Mouse (Mus musculus): ENCODE results near the gene B230217C12Rik. TPM values are rescaled to one million over a fixed set of nuclear protein-coding genes. Genes with fewer than 3 reads are reported as not detected.
A peak's percentile ranks its signal among the peaks of the same experiment; 100 is the strongest.

The B230217C12Rik gene
- polyA plus RNA-seq, 2 experiments: 0.60 to 0.63 TPM

DNA sequence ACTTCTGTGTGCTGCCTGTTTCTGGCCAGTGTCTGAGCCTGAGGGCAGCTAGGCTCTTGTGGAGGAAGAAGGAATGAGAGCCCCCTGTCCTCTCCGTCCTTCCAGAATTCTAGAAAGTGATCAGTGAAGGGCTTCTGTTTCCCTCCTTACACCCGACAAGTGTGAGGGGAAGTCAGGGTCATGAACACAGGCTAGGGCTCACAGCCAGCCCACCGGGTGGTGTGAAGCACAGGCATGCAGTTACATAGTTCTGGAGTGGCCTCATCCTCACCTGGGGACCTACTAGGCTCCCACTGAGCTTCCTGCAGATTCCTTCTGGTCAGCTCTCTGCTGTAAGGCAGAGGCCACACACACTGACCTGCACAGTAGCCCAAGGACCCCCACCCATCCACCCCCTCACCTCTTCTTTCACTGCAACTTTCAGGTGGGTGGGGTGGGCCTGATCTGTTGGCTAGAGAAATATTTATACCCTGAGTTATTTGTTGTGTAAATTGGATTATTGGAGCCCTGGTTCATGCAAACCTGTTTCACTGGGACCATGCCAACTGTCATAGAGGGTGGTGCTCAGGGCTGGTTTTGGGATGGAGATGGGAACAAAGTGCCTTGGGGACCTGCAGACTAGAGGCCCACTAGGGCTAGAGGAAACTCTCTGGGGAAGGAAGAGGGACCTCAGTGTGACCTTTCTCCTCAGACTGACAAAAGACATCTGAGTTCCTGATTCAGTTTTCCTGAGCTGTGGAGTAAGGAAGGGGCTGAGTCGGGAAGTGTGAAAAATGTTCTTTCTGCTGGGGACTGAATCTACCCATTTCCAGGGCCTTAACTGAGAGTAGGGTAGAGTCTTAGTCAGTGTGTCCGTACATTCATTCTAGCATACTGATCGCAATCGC, 31.1 kb upstream of the B230217C12Rik start:
- H3K27me3 ChIP-seq (ENCODE audit: control insufficient read depth, insufficient read depth, low read length): no peaks in the 10 kb centered on the region
- H3K4me3 ChIP-seq (ENCODE audit: insufficient read depth in 1 of 2, low read depth in 2 of 2, low read length in 2 of 2): no peak overlapping the region
- no peak for DNase-seq (ENCODE audit: low read depth in 3 of 3, low spot score in 3 of 3)
- peaks cover 6 to 37% of the 10 kb centered on the region in 2 experiments for H3K4me1 ChIP-seq (replicated peaks; ENCODE audit: control insufficient read depth in 2 of 2, insufficient read depth in 2 of 2, low read length in 1 of 2)
- WGBS (ENCODE audit: insufficient replicate concordance): 57% methylated on average over 7 of the region's 7 CpGs
- TF ChIP-seq EP300 (IDR thresholded peaks at IDR 0.05; ENCODE audit: low read depth) (no peak), CTCF (IDR thresholded peaks at IDR 0.05; ENCODE audit: low read depth) (no peak)
- H3K9ac ChIP-seq (replicated peaks): no peak overlapping the region
- no peaks in the 10 kb centered on the region for H3K9me3 ChIP-seq (ENCODE audit: control insufficient read depth, low read length)
- no peak overlapping the region for H3K4me2 ChIP-seq (ENCODE audit: low read depth)
- no peak for ATAC-seq (ENCODE audit: insufficient read depth)
- H3K36me3 ChIP-seq (replicated peaks; ENCODE audit: control insufficient read depth, insufficient read depth, low read depth): no peaks in the 10 kb centered on the region
- H3K27ac ChIP-seq: no peak overlapping the region

DNA sequence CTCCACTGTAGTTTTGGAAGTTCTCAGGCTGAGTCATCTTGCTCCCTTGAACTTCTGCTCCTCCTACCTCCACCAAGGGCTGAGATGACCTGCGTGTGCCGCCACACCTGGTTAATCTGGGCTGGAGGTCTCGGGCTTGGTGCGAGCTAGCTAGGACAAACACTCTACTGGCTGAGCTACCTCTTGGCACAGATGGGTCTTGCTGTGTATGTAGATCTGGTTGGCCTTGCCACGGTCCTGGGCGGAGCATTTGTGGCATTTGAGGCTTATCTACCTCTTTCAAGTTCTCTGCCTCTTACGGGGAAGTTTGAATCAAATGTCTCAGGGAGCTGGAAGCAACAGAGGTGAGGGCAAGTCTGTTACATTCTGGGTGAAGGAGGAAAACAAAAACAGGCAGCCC, 30.2 kb upstream of the B230217C12Rik start:
- Histone ChIP-seq H3K27me3 (ENCODE audit: control insufficient read depth, insufficient read depth, low read length) (no peaks in the 10 kb centered on the region), H3K36me3 (replicated peaks; ENCODE audit: control insufficient read depth, insufficient read depth, low read depth) (no peaks in the 10 kb centered on the region), H3K27ac (no peak overlapping the region), H3K4me3 (ENCODE audit: insufficient read depth in 1 of 2, low read depth in 2 of 2, low read length in 2 of 2) (no peak overlapping the region), H3K4me2 (ENCODE audit: low read depth) (no peak overlapping the region), H3K4me1 (replicated peaks; ENCODE audit: control insufficient read depth in 2 of 2, insufficient read depth in 2 of 2, low read length in 1 of 2) (peaks cover 4 to 32% of the 10 kb centered on the region in 2 experiments), H3K9ac (replicated peaks) (no peak overlapping the region), H3K9me3 (ENCODE audit: control insufficient read depth, low read length) (no peaks in the 10 kb centered on the region)
- WGBS (ENCODE audit: insufficient replicate concordance): 36% methylated on average over 7 of the region's 7 CpGs
- ATAC-seq (ENCODE audit: insufficient read depth) (no peak), DNase-seq (ENCODE audit: low read depth in 3 of 3, low spot score in 3 of 3) (no peak)
- no peak for TF ChIP-seq CTCF (IDR thresholded peaks at IDR 0.05; ENCODE audit: low read depth)
- no peak for TF ChIP-seq EP300 (IDR thresholded peaks at IDR 0.05; ENCODE audit: low read depth)

DNA sequence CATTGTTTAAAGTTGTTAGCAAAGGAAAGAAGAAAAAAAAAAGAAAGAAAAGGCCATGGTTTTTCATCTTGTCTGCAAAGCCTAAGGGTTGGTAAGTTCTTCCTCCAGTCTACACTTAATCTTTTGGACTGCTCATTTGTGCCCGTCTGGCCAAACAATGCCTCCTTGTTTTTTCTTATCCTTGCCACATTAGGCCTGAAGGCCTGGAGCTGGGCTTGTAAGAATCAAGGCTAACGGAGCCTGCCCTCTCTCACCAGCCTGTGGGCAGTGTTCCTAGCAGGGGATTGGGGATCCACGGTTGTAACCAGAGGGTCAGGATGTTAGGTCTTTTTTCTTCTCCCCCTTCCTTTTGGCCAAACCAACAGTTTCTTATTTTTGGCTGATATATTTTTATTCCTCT, 29.6 kb upstream of the B230217C12Rik start:
- H3K4me3 ChIP-seq (ENCODE audit: insufficient read depth in 1 of 2, low read depth in 2 of 2, low read length in 2 of 2): no peak overlapping the region
- ATAC-seq (ENCODE audit: insufficient read depth) (no peak), DNase-seq (ENCODE audit: low read depth in 3 of 3, low spot score in 3 of 3) (no peak)
- H3K27ac ChIP-seq: no peak overlapping the region
- no peaks in the 10 kb centered on the region for H3K9me3 ChIP-seq (ENCODE audit: control insufficient read depth, low read length)
- no peak overlapping the region for H3K9ac ChIP-seq (replicated peaks)
- 66% methylated on average over 3 of the region's 3 CpGs for whole genome bisulfite sequencing (ENCODE audit: insufficient replicate concordance)
- H3K36me3 ChIP-seq (replicated peaks; ENCODE audit: control insufficient read depth, insufficient read depth, low read depth): no peaks in the 10 kb centered on the region
- H3K4me1 ChIP-seq (replicated peaks; ENCODE audit: control insufficient read depth in 2 of 2, insufficient read depth in 2 of 2, low read length in 1 of 2): peaks cover 4 to 29% of the 10 kb centered on the region in 2 experiments
- H3K27me3 ChIP-seq (ENCODE audit: control insufficient read depth, insufficient read depth, low read length): no peaks in the 10 kb centered on the region
- H3K4me2 ChIP-seq (ENCODE audit: low read depth): no peak overlapping the region
- TF ChIP-seq EP300 (IDR thresholded peaks at IDR 0.05; ENCODE audit: low read depth) (no peak), CTCF (IDR thresholded peaks at IDR 0.05; ENCODE audit: low read depth) (no peak)

DNA sequence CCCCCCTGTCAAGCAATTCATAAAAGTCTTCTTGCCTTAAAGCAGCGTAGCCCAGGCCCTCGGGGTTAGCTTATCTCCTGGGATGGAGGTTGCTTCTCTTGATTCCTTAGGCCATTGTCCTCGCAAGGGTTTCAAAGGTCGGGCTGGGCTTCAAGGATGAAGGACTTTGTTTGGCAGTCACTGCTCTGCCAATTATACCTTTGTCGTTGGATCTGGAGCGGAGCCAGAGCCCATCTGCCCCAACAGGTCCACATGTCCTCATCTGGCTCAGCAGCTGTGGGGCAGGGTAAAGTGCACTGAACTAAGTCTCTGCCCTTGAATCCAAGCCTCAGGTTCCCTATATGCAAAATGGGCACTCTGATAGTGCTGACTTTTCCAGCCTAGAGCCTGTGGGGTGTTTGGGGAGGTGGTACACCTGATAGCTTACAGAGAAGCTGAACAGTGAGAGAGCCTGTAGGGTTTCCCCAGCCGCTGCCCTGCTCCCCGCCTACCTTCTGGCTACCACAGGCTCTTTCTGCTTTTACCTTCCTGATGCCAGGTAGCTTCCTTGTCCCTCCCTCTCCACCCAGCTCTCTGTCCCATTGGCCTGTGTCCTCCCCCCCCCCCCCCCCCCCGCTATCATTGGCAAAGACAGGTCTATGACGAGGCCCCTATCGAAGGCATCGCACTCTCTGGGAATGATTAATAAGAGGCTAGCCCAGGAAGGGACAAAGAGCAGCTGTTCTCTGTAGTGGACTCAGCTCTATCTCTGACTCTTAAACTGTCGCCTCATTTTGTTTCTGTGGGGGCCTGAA, 28.8 kb upstream of the B230217C12Rik start:
- Histone ChIP-seq H3K4me1 (replicated peaks; ENCODE audit: control insufficient read depth in 2 of 2, insufficient read depth in 2 of 2, low read length in 1 of 2) (peaks cover 4 to 29% of the 10 kb centered on the region in 2 experiments), H3K4me2 (ENCODE audit: low read depth) (no peak overlapping the region; the same call in 1 of the 2 replicates), H3K27ac (no peak overlapping the region), H3K4me3 (ENCODE audit: insufficient read depth in 1 of 2, low read depth in 2 of 2, low read length in 2 of 2) (no peak overlapping the region), H3K9me3 (ENCODE audit: control insufficient read depth, low read length) (no peaks in the 10 kb centered on the region), H3K27me3 (ENCODE audit: control insufficient read depth, insufficient read depth, low read length) (no peaks in the 10 kb centered on the region), H3K36me3 (replicated peaks; ENCODE audit: control insufficient read depth, insufficient read depth, low read depth) (no peaks in the 10 kb centered on the region), H3K9ac (replicated peaks) (no peak overlapping the region)
- 66% methylated on average over 12 of the region's 13 CpGs for WGBS (ENCODE audit: insufficient replicate concordance)
- ATAC-seq (ENCODE audit: insufficient read depth): peak; percentile 34
- DNase-seq (ENCODE audit: low read depth in 3 of 3, low spot score in 3 of 3): no peak
- TF ChIP-seq CTCF (IDR thresholded peaks at IDR 0.05; ENCODE audit: low read depth): no peak
- TF ChIP-seq EP300 (IDR thresholded peaks at IDR 0.05; ENCODE audit: low read depth): no peak

DNA sequence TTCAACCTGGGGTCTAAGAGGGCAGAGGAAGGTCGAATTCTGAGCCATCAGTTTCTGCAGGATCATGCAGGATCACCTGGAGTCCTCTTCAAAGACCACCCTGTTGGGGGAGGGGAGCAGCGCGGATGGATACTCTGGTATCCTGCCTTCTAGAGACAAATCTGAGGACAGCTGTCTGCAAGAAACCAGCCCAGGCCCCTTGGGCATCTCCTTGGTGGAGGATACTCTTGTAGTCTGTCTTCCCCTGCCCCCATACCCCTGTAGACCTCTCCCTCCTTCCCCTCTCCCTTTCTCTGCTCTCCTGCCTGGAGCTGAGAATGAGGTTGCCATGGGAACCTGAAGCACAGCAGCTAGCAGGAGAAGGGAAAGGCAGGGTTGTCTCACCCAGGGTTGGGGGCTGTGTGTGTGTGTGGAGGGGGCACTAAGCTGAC, 28.1 kb upstream of the B230217C12Rik start:
- Histone ChIP-seq H3K27ac (no peak overlapping the region), H3K36me3 (replicated peaks; ENCODE audit: control insufficient read depth, insufficient read depth, low read depth) (no peaks in the 10 kb centered on the region), H3K9ac (replicated peaks) (no peak overlapping the region), H3K27me3 (ENCODE audit: control insufficient read depth, insufficient read depth, low read length) (no peaks in the 10 kb centered on the region), H3K4me2 (ENCODE audit: low read depth) (no peak overlapping the region), H3K4me1 (replicated peaks; ENCODE audit: control insufficient read depth in 2 of 2, insufficient read depth in 2 of 2, low read length in 1 of 2) (peaks cover 6 to 31% of the 10 kb centered on the region in 2 experiments), H3K9me3 (ENCODE audit: control insufficient read depth, low read length) (no peaks in the 10 kb centered on the region), H3K4me3 (ENCODE audit: insufficient read depth in 1 of 2, low read depth in 2 of 2, low read length in 2 of 2) (no peak overlapping the region)
- no peak for TF ChIP-seq EP300 (IDR thresholded peaks at IDR 0.05; ENCODE audit: low read depth)
- no peak for TF ChIP-seq CTCF (IDR thresholded peaks at IDR 0.05; ENCODE audit: low read depth)
- WGBS (ENCODE audit: insufficient replicate concordance): 47% methylated on average over 3 of the region's 3 CpGs
- ATAC-seq (ENCODE audit: insufficient read depth) (no peak), DNase-seq (ENCODE audit: low read depth in 3 of 3, low spot score in 3 of 3) (no peak)
